Mouse (Mus musculus): ENCODE data around the gene Vps53. TPM values are rescaled to one million over a fixed set of nuclear protein-coding genes. Genes with fewer than 3 reads are reported as not detected.

The Vps53 gene
- total RNA-seq, 2 experiments from 2014 or later = 9.4 to 13.0 TPM

DNA sequence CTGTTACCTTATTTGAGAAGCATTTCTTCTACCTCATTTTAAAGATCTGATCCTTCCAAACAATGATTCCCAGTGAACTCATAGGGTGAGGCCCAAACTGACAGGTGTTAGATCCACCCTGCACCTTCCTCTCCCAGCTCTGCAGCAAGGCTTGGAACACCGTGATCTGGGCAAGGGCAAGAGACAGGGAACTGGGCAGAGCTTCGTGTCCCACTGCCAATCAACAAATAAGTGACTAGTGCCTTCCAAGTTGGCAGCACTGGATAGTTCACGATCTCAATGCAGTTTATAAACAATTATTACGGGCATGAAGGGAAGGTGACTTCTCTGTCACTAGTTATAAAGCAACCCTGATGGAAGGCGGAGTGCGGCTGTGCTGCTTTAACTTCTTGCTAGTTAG, 109.6 kb downstream of the Vps53 start:
- ATAC-seq (replicated peaks; ENCODE audit: low FRiP score, poor library complexity, severe bottlenecking) = no peak

GRCm38 (mm10) chr11:76066563-76067156, 112.8 kb downstream of the Vps53 start:
- ATAC-seq (replicated peaks; ENCODE audit: low FRiP score, poor library complexity, severe bottlenecking) = no peak

DNA sequence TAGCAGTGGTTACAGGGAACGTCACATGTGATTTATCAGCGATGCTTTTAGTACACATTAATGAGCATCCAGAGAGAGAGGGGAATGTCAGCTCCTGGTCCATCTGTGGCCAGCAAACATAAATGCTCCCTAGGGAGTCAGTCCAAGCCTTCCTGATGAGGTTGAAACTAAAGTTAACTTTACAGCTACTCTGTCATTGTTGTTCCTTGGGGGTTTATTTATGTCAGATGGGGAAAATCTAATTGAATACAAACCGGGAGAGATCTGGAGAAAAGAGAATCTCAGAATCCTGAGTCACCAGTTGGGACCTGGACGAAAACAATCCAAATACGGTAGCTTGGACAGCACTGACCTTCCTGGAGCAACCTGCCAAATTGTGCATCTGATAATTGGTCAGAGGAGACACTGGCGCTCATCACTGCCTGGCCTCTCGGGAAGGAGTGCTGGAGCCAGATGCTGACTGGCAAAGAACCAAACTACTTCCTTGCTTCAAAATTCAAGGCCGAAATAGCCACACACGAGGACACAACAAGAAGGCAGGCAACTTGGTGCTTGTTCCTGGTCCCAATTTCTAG, 113.8 kb downstream of the Vps53 start:
- no peak for ATAC-seq (replicated peaks; ENCODE audit: low FRiP score, poor library complexity, severe bottlenecking)

- no peak for ATAC-seq (replicated peaks; ENCODE audit: low FRiP score, poor library complexity, severe bottlenecking)
Observed at GRCm38 (mm10) chr11:76064411-76064810, 115.0 kb downstream of the Vps53 start.

DNA sequence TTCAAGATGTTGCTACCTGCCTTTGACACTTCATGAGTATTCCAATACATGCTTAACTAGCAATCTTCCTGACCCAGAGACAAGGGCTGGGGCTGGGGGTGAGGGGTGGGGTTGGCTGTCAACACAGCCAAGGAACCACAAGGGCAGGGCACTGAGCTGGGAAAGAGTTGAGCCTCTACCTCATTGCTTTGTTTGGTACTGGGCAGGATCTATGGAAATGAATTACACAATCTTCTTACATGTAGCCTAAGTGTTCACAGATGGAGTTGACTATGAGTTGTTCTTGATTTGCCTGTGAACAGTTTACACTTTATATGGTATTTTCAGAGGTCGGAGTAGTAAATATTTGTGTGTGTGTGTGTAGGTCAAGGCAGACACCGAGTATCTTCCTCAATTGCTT, 118.5 kb downstream of the Vps53 start:
- ATAC-seq (replicated peaks; ENCODE audit: low FRiP score, poor library complexity, severe bottlenecking) = no peak

- no peak for ATAC-seq (replicated peaks; ENCODE audit: low FRiP score, poor library complexity, severe bottlenecking)
Observed at GRCm38 (mm10) chr11:76059971-76060370, 119.5 kb downstream of the Vps53 start.

- no peak for ATAC-seq (replicated peaks; ENCODE audit: low FRiP score, poor library complexity, severe bottlenecking)
Observed at GRCm38 (mm10) chr11:76056487-76056886, 123.0 kb downstream of the Vps53 start.

- no peak for ATAC-seq (replicated peaks; ENCODE audit: low FRiP score, poor library complexity, severe bottlenecking)
Observed at GRCm38 (mm10) chr11:76052496-76052895, 127.0 kb downstream of the Vps53 start.

DNA sequence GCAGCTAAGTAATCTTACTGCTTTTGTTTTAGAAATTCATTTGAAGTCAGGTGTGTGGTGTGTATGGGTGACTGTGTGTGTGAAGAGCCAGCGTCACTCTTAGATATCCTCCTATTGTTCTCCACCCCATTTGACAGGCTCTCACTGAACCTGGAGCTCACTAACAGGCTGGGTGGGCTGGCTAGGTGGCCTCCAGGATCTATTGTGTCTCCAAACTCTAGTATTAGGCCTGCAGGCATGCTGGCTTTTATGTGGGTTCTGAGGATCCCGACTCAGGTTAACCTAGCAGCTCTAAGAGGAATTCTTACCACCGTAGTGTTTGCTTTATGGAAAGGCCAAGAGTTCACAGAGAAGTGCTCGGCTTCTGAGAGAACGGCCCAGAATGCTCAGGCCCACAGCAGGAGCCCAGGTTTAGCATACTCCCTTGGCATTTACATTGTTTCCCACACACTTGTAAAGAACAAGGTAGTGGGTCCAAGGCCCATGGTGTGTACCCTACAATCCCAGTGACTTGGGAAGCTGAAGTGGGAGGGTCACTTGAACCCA, 128.4 kb downstream of the Vps53 start:
- no peak for ATAC-seq (replicated peaks; ENCODE audit: low FRiP score, poor library complexity, severe bottlenecking)

- no peak for ATAC-seq (replicated peaks; ENCODE audit: low FRiP score, poor library complexity, severe bottlenecking)
Observed at GRCm38 (mm10) chr11:76050509-76050908, 128.9 kb downstream of the Vps53 start.

GRCm38 (mm10) chr11:76045367-76045766, 134.1 kb downstream of the Vps53 start:
- no peak for ATAC-seq (replicated peaks; ENCODE audit: low FRiP score, poor library complexity, severe bottlenecking)

DNA sequence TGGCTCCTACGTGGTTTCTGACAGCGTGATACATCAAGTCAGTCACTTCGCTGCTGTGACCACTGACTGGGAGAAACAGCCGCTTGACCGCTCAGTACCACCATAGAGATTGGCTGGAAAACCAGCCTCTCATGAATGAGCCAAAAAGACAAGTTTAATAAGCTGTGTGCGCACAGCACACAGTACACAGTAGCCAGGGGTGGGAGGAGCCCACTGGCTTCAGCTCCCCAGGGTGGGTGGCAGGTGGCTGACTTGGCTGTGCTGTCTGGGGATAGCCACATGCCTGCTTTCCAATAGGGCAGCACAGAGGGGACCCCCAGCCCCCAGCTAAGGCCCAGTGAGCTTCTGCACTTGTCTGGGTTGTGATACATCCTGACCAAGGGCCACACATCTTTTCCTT, 135.0 kb downstream of the Vps53 start:
- ATAC-seq (replicated peaks; ENCODE audit: low FRiP score, poor library complexity, severe bottlenecking) = no peak

- no peak for ATAC-seq (replicated peaks; ENCODE audit: low FRiP score, poor library complexity, severe bottlenecking)
Observed at GRCm38 (mm10) chr11:76042882-76043281, 136.6 kb downstream of the Vps53 start.

DNA sequence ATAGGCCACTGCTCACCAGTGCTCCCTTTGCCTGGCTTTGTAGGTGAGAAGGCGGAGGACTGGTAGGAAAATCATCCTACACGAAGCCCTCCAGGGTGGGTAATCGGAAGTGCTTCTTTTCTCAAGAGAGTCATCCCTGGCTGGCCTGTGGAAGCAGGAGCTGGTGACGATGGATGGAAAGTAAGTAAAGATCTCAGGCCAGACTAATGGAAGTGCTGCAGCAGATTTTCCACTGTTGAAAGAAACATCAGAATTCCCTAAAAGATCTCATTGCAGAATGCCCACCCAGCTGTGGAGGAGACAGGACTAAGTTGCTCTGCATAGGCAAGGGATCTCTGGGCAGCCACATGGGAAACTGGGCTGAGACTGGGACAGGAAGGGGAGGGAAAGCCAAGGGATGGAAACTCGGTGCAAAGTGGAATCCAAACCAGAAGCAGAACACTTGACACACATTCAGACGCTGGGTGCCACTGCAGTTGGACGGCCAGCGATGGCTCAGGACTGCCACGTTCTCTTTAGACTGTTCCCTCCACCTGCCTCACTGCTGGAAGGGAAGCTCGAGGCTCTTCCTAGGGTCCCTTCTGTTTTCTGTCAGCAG, 137.3 kb downstream of the Vps53 start:
- no peak for ATAC-seq (replicated peaks; ENCODE audit: low FRiP score, poor library complexity, severe bottlenecking)

GRCm38 (mm10) chr11:76040761-76041376, 138.6 kb downstream of the Vps53 start:
- no peak for ATAC-seq (replicated peaks; ENCODE audit: low FRiP score, poor library complexity, severe bottlenecking)

DNA sequence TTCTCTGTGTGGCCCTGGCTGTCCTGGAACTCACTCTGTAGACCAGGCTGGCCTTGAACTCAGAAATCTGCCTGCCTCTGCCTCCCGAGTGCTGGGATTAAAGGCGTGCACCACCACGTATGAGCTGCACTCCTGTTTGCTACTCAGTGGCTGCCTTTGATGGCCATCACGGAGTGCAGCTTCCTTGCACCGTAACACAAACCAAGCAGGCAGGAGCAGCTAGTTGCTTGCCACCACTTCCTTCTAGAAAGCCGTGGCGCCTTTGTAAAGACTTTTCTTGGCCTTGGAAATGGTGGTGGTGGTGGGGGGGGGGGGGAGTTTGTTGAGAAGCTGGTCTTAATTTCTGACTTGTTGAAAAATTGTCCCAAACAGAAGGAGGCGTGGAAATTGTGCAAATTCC, 139.3 kb downstream of the Vps53 start:
- ATAC-seq (replicated peaks; ENCODE audit: low FRiP score, poor library complexity, severe bottlenecking) = no peak

DNA sequence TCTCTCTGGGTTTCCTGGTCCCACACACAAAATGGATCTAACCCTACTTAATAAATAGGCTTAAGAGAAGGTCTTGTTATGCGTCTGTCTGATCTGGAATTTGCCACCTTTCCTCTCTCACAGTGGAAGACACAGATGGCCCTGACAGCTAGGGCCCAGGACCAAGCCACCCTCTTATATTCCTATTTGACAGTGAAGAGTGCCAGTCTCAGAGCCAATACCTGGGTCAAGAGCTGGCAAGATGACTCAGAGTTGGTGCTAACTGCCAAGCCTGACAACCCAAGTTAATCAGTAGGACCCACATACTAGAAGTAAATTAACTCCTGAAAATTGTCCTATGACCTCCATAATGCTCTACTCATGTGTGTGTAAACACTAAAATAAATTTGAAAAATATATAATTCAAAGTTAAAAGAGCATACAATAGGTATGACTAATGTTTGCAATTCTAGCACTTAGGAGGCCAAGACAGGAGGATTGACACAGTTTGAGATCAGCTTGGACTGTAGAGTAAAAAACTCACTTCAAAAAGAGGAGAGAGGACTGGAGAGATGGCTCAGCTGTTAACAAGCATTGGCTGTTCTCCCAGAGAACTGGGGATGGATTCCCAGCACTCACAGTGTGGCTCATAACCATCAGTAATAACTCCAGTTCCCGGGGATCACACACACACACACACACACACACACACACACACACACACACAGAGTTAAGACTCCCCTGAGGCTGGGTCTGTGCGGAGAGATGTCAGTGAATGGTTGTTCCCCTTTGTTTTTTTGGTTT, 140.0 kb downstream of the Vps53 start:
- ATAC-seq (replicated peaks; ENCODE audit: low FRiP score, poor library complexity, severe bottlenecking) = no peak

DNA sequence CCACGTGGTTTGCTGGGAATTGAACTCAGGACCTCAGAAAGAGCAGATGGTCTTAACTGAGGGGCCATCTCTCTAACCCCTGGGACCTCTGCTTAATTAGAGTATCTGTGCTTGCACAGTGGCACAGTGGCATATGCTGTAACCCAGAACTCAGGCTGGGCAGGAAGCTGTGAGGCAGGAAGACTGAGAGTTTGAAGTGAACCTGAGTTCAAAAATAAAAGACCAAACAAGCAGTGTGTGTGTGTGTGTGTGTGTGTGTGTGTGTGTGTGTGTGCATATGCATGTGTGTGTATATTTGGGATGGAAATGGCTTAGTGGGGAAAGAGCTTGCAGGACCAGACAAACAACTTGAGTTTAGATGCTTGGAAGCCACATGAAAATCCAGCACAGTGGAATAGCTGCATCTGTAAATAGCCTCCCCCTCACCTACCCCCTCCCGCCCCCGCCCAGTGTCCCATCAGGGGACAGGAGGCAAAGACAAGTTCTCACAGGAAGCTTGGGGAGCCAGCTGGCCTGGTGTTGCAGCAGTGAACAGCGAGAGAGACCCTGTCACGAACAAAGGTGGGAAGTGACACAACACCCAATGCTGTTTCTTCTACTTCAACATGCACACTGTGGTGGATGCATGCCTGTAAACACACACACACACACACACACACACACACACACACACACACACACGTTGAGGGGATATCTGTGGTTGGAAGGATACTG, 141.7 kb downstream of the Vps53 start:
- no peak for ATAC-seq (replicated peaks; ENCODE audit: low FRiP score, poor library complexity, severe bottlenecking)

DNA sequence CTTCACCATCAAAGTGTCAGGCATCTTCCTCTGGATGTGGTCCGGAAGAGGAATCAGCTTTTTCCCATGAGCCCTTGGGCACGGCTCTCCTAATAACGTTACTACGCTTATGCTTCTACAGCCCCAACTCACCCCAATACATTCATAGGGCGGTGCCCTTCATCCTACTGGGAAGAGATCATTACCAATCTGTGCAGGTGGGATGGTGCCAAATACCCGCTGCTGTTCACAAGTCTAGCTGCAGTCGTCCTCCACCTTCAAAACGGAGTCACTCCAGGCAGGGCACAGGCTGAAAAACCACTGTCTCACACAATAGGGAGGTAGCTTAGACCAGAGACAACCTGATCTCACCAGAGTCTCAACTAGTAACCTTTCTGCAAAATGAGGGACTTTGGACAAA, 144.3 kb downstream of the Vps53 start:
- ATAC-seq (replicated peaks; ENCODE audit: low FRiP score, poor library complexity, severe bottlenecking) = no peak

DNA sequence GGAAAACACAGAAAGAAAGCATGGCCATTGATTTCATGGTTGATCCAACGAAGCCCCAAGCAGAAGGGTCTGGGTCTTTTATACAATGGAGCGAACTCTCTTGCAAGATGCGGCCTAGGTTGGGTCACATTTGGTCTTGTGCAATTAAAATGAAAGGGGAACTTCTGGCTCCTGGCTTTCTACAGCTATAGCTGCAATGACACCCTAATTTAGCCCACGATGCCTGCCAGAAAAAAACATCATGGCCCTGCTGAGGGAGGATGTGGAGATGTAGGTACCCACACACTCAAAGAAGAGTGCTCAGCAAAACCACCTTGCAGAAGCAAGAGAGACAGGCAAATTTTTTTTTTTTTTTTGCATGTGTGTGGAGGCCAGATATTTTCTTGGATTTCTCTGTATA, 145.6 kb downstream of the Vps53 start:
- ATAC-seq (replicated peaks; ENCODE audit: low FRiP score, poor library complexity, severe bottlenecking) = no peak

Measured in erythroblast, adult 5-6 weeks (primary cell).